ENCODE assay signal across 16 mouse cellular contexts in the genomic region with DNA sequence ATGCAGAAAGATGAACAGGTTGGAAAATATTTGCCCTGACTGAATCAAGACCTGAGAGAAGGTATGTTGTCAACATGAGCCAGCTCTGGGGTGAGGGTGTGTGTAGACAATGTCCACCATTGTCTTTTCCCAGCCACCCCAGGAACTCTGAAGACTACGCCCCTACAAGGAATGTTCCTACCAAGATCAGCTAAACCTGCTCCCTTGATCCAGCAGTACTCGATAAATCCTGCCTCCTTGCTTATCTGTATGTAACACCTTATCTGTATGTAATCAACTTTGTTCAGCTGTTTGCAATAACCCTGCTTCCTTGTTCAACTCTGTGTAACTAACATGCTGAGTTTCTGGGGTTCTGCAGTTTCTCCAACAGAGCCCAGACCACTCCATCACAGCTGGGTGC.
"Had no signal": no experiment of that assay in that cellular context is flagged by ENCODE, and none has a peak within 500 bp of the region (broad histone marks: within the 10 kb centered on the region; RNA-seq: fewer than 3 reads in every experiment).

No protein-coding gene starts in this region.

- H3K27ac ChIP-seq: limb, embryonic 12.5 days; liver, embryonic 13.5 days; midbrain, embryonic 10.5 days; neural tube, embryonic 15.5 days had no signal

- H3K4me3 ChIP-seq: limb, embryonic 12.5 days; liver, embryonic 13.5 days; midbrain, embryonic 10.5 days; myocyte; neural tube, embryonic 15.5 days had no signal

- H3K9ac ChIP-seq: limb, embryonic 12.5 days; liver, embryonic 13.5 days; liver, postnatal 0 days; neural tube, embryonic 15.5 days had no signal

- H3K4me2 ChIP-seq: limb, embryonic 12.5 days; liver, embryonic 13.5 days; neural tube, embryonic 15.5 days had no signal

- H3K27me3 ChIP-seq: limb, embryonic 12.5 days; liver, embryonic 13.5 days; neural tube, embryonic 15.5 days had no signal

- H3K9me3 ChIP-seq: liver, embryonic 13.5 days; midbrain, embryonic 10.5 days; neural tube, embryonic 15.5 days had no signal

- H3K36me3 ChIP-seq: limb, embryonic 12.5 days; liver, embryonic 13.5 days; midbrain, embryonic 10.5 days; neural tube, embryonic 15.5 days had no signal

- H3K4me1 ChIP-seq: limb, embryonic 12.5 days; liver, embryonic 13.5 days; midbrain, embryonic 10.5 days; neural tube, embryonic 15.5 days had no signal

- DNase-seq: kidney, adult 18-20 months; kidney, postnatal 25 days; layer of hippocampus, adult 9-11 months; layer of hippocampus, postnatal 36 days; liver; liver, embryonic 13.5 days; liver, postnatal 0 days; lung, postnatal 36 days; midbrain, embryonic 14.5 days; right cerebral cortex, postnatal 4 days; thymus, adult 2 months; thymus, postnatal 25 days had no signal

- ATAC-seq: liver, postnatal 0 days had no signal
